Mouse (Mus musculus) liver, postnatal 0 days (tissue): ENCODE measurements around the gene Rpl29. TPM values are rescaled to one million over a fixed set of nuclear protein-coding genes. Genes with fewer than 3 reads are reported as not detected.

Experiments used
- ATAC-seq: fragments of 200-750 bp; cut with Nextera tagmentation; 2 replicates; pipeline ENCODE4 v1.8.0; 2017; ENCODE audit warnings: mild to moderate bottlenecking, moderate library complexity
- DNase-seq: peaks from one replicate; pipeline ENCODE4 v3.0.0-alpha.2; 2016
- H3K27ac ChIP-seq: fragments of 300-500 bp; sonication (generic); 2 replicates; pipeline ENCODE4 v1.5.1; 2014; ENCODE audit warnings: antibody characterized with exemption, moderate library complexity, mild to moderate bottlenecking, low read depth
- H3K27me3 ChIP-seq: fragments of 300-500 bp; sonication (generic); 2 replicates; pipeline ENCODE4 v1.6.1; 2014; ENCODE audit warnings: low read length, control low read depth, mixed read lengths; ENCODE audit not compliant: insufficient read depth
- H3K36me3 ChIP-seq: fragments of 300-500 bp; sonication (generic); replicated peaks from 2 replicates; pipeline ENCODE4 v1.6.1; 2014; ENCODE audit warnings: mild to moderate bottlenecking, control low read depth, low read length, moderate library complexity, mixed read lengths; ENCODE audit not compliant: insufficient read depth
- H3K4me1 ChIP-seq: fragments of 300-500 bp; sonication (generic); 2 replicates; pipeline ENCODE4 v1.6.1; 2014; ENCODE audit warnings: antibody characterized with exemption, mild to moderate bottlenecking, control low read depth; ENCODE audit not compliant: insufficient read depth
- H3K4me2 ChIP-seq: fragments of 300-500 bp; sonication (generic); 2 replicates; pipeline ENCODE4 v1.6.1; 2014; ENCODE audit warnings: low read depth, mild to moderate bottlenecking, low read length, moderate library complexity, mixed read lengths
- H3K4me3 ChIP-seq: fragments of 300-500 bp; sonication (generic); 2 replicates; pipeline ENCODE4 v1.5.1; 2014; ENCODE audit warnings: low read depth, low read length
- H3K9ac ChIP-seq: fragments of 300-500 bp; sonication (generic); replicated peaks from 2 replicates; pipeline ENCODE4 v1.6.1; 2014; ENCODE audit warnings: mild to moderate bottlenecking, moderate library complexity
- H3K9me3 ChIP-seq: fragments of 300-500 bp; sonication (generic); 2 replicates; pipeline ENCODE4 v1.6.1; 2016; ENCODE audit warnings: mild to moderate bottlenecking, control low read depth, low read length, mixed read lengths
- CTCF ChIP-seq: sonication (generic); IDR thresholded peaks from 2 replicates; pipeline ENCODE4 v1.5.1; 2016; ENCODE audit warnings: antibody characterized with exemption, low read depth
- EP300 ChIP-seq: IDR thresholded peaks from 2 replicates; pipeline ENCODE4 v1.6.1; 2016; ENCODE audit warnings: antibody characterized with exemption, low read depth, mild to moderate bottlenecking
- WGBS: fragments of 180-500 bp; shearing (Covaris S2); extraction: QIAGEN DNeasy Blood & Tissue Kit; methylation state at CpG from one replicate; pipeline ENCODE4 v1.1.7; 2014; ENCODE audit not compliant: insufficient replicate concordance; 5-methylcytosine and 5-hydroxymethylcytosine counted together
- polyA plus RNA-seq: library from polyadenylated mRNA; unstranded; fragments of >200 nt; fragmentation: Nextera tagmentation; extraction: Ambion mirVana; gene quantifications from 2 replicates; pipeline ENCODE4 v1.2.1, GENCODE M21; 2015

The Rpl29 gene
- polyA plus RNA-seq, 1 experiment from 2014 or later = 486 TPM

GRCm38 (mm10) chr9:106461641-106462429, 32.6 kb downstream of the Rpl29 start:
- no peaks in the 10 kb centered on the region for H3K9me3 ChIP-seq
- H3K4me3 ChIP-seq = no peak overlapping the region
- WGBS = 85% methylated on average over 16 of the region's 16 CpGs
- H3K4me2 ChIP-seq = no peak overlapping the region
- no peaks in the 10 kb centered on the region for H3K36me3 ChIP-seq
- TF ChIP-seq EP300 (no peak), CTCF (no peak)
- ATAC-seq (no peak), DNase-seq (no peak)
- H3K27ac ChIP-seq = no peak overlapping the region
- H3K27me3 ChIP-seq = peaks cover 24% of the 10 kb centered on the region
- 0 out of 2 replicates have a peak, but pooled peaks cover 9% of the 10 kb centered on the region for H3K4me1 ChIP-seq
- H3K9ac ChIP-seq = no peak overlapping the region

GRCm38 (mm10) chr9:106462430-106462800, 33.2 kb downstream of the Rpl29 start:
- H3K27ac ChIP-seq = no peak overlapping the region
- no peak overlapping the region for H3K4me3 ChIP-seq
- WGBS = 90% methylated on average over 12 of the region's 12 CpGs
- DNase-seq (no peak), ATAC-seq (no peak)
- no peaks in the 10 kb centered on the region for H3K9me3 ChIP-seq
- H3K4me2 ChIP-seq = no peak overlapping the region
- H3K36me3 ChIP-seq = no peaks in the 10 kb centered on the region
- no peak overlapping the region for H3K9ac ChIP-seq
- peaks cover 24% of the 10 kb centered on the region for H3K27me3 ChIP-seq
- 0 out of 2 replicates have a peak, but pooled peaks cover 9% of the 10 kb centered on the region for H3K4me1 ChIP-seq
- TF ChIP-seq EP300 (no peak), CTCF (no peak)

- no peak overlapping the region for H3K27ac ChIP-seq
- H3K9ac ChIP-seq = no peak overlapping the region
- H3K36me3 ChIP-seq = no peaks in the 10 kb centered on the region
- peaks cover 24% of the 10 kb centered on the region for H3K27me3 ChIP-seq
- H3K9me3 ChIP-seq = no peaks in the 10 kb centered on the region
- DNase-seq (no peak), ATAC-seq (no peak)
- H3K4me1 ChIP-seq = 0 out of 2 replicates have a peak, but pooled peaks cover 9% of the 10 kb centered on the region
- TF ChIP-seq CTCF = no peak
- no peak for TF ChIP-seq EP300
- H3K4me3 ChIP-seq = no peak overlapping the region
- 85% methylated on average over 21 of the region's 21 CpGs for WGBS
- no peak overlapping the region for H3K4me2 ChIP-seq
Measured at GRCm38 (mm10) chr9:106463122-106464063, 34.1 kb downstream of the Rpl29 start.

GRCm38 (mm10) chr9:106464751-106465541, 35.7 kb downstream of the Rpl29 start:
- peak overlapping the region; percentile 53 for H3K4me3 ChIP-seq
- peak overlapping the region; percentile 81 for H3K4me2 ChIP-seq
- no peaks in the 10 kb centered on the region for H3K36me3 ChIP-seq
- ATAC-seq (peak; percentile 51; the same call in 1 of the 2 replicates), DNase-seq (no peak)
- TF ChIP-seq CTCF (no peak), EP300 (no peak)
- 3% methylated on average over 85 of the region's 99 CpGs for WGBS
- H3K9me3 ChIP-seq = no peaks in the 10 kb centered on the region
- H3K9ac ChIP-seq = peak overlapping the region; percentile 51
- H3K4me1 ChIP-seq = 0 out of 2 replicates have a peak, but pooled peaks cover 9% of the 10 kb centered on the region
- H3K27ac ChIP-seq = no peak overlapping the region
- peaks cover 24% of the 10 kb centered on the region for H3K27me3 ChIP-seq

GRCm38 (mm10) chr9:106465571-106466200, 36.4 kb downstream of the Rpl29 start, which contains the start of gene Gpr62:
Gene Gpr62, minus strand, starts transcription at chr9:106465938.
- TF ChIP-seq EP300 (no peak), CTCF (no peak)
- DNase-seq (no peak), ATAC-seq (no peak)
- H3K36me3 ChIP-seq = no peaks in the 10 kb centered on the region
- H3K4me3 ChIP-seq = peak within 1 kb of the TSS; percentile 53
- H3K9me3 ChIP-seq = no peaks in the 10 kb centered on the region
- H3K4me1 ChIP-seq = 0 out of 2 replicates have a peak, but pooled peaks cover 9% of the 10 kb centered on the region
- H3K27me3 ChIP-seq = peaks cover 24% of the 10 kb centered on the region
- WGBS = 36% methylated on average over 23 of the region's 26 CpGs
- no peak within 1 kb of the TSS for H3K27ac ChIP-seq
- H3K9ac ChIP-seq = peak within 1 kb of the TSS; percentile 51
- H3K4me2 ChIP-seq = peak within 1 kb of the TSS; percentile 81
